Mouse (Mus musculus): ENCODE data around the gene Nrxn3. TPM values are rescaled to one million over a fixed set of nuclear protein-coding genes. Genes with fewer than 3 reads are reported as not detected.

The Nrxn3 gene
- polyA plus RNA-seq, 1 experiment from 2014 or later = 96.9 TPM

DNA sequence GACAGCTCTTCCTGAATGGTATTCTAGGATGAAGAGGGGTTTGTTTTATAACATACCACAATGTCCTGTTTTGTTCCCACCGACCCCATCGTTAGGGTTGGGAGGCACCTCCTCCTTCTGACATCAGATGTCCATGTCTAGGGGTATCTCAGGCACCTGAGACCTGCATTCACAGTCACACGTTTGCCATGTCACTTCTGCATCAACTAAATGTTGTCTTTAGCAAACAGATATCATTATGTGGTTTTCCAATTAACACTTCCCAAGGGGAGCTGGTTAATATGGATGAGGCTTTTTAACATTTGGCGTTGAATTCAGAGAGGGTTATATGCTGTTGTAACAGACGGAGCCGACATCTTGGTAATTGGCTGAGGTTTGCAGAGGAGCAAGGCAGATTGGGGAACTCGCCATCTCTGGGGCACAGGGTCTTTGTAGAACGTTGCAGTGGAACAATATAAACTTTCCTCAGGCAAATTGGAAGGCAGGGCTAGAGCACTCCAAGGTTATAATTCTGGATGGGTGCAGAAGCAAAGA lies 412.2 kb downstream of the Nrxn3 start:
- H3K9ac ChIP-seq = no peak overlapping the region
- H3K4me2 ChIP-seq (replicated peaks) = no peak overlapping the region
- ATAC-seq (ENCODE audit: low FRiP score) (no peak), DNase-seq (ENCODE audit: low spot score) (no peak)
- no peaks in the 10 kb centered on the region for H3K36me3 ChIP-seq (replicated peaks; ENCODE audit: control insufficient read depth, insufficient read depth)
- no peak overlapping the region for H3K27ac ChIP-seq
- no peaks in the 10 kb centered on the region for H3K9me3 ChIP-seq (ENCODE audit: control insufficient read depth, low read length)
- H3K4me1 ChIP-seq (replicated peaks; ENCODE audit: control insufficient read depth, insufficient read depth, low read length) = no peaks in the 10 kb centered on the region
- WGBS = 47% methylated on average over 8 of the region's 8 CpGs
- H3K27me3 ChIP-seq (ENCODE audit: control insufficient read depth, insufficient read depth, low read length) = no peaks in the 10 kb centered on the region
- no peak overlapping the region for H3K4me3 ChIP-seq (replicated peaks; ENCODE audit: low read length)

DNA sequence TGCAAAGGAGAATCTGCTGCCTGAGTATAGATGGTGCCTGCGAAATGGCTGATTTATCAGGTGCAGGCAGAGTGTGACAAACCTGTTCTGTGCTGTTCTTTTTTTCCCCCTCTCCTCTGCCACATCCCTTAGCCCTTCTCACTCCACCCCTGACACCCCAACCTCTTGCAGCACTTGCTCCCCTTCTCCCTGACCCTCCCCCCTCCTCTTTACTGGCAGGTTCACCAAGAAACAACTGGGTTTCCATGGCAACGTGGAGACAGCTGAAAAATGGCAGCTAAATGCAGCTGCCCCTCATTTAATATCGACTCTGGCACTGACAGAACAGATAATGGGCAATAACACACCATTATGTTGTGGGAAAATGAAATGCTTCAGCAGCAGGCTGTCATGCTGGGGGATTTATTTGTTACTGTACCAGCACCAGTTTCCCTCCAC lies 426.3 kb downstream of the Nrxn3 start:
- Histone ChIP-seq H3K27me3 (ENCODE audit: control insufficient read depth, insufficient read depth, low read length) (no peaks in the 10 kb centered on the region), H3K27ac (peak overlapping the region; percentile 88), H3K9me3 (ENCODE audit: control insufficient read depth, low read length) (no peaks in the 10 kb centered on the region), H3K4me2 (replicated peaks) (peak overlapping the region; percentile 38), H3K9ac (peak overlapping the region; percentile 46), H3K36me3 (replicated peaks; ENCODE audit: control insufficient read depth, insufficient read depth) (no peaks in the 10 kb centered on the region), H3K4me3 (replicated peaks; ENCODE audit: low read length) (no peak overlapping the region), H3K4me1 (replicated peaks; ENCODE audit: control insufficient read depth, insufficient read depth, low read length) (peaks cover 19% of the 10 kb centered on the region)
- ATAC-seq (ENCODE audit: low FRiP score) = peak; percentile 84
- peak; percentile 73 for DNase-seq (ENCODE audit: low spot score)
- WGBS = 6% methylated on average over 3 of the region's 3 CpGs

DNA sequence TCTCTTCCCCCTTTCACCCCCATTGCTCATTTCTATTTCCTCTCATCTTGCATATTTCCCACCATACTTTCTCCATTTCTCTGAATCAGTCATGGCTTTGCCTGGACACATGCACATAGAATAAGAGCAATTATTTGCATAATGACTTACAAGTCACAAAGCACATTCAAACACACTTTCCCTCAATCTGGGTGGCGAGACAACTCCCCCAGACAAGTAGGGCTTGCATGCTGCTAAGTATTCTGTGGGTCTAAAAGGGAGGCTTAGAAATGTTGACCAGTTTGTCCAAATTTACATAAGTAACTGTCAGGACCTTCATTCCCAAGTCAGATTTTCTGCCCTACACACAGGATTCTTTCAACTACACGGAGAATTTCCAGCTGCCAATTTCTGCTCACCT lies 426.8 kb downstream of the Nrxn3 start:
- Histone ChIP-seq H3K4me1 (replicated peaks; ENCODE audit: control insufficient read depth, insufficient read depth, low read length) (peaks cover 19% of the 10 kb centered on the region), H3K36me3 (replicated peaks; ENCODE audit: control insufficient read depth, insufficient read depth) (no peaks in the 10 kb centered on the region), H3K9me3 (ENCODE audit: control insufficient read depth, low read length) (no peaks in the 10 kb centered on the region), H3K9ac (no peak overlapping the region), H3K4me3 (replicated peaks; ENCODE audit: low read length) (no peak overlapping the region), H3K27ac (peak overlapping the region; percentile 88), H3K27me3 (ENCODE audit: control insufficient read depth, insufficient read depth, low read length) (no peaks in the 10 kb centered on the region), H3K4me2 (replicated peaks) (peak overlapping the region; percentile 38)
- DNase-seq (ENCODE audit: low spot score) (peak; percentile 42), ATAC-seq (ENCODE audit: low FRiP score) (no peak)
- 19% methylated on average over 2 of the region's 2 CpGs for WGBS

DNA sequence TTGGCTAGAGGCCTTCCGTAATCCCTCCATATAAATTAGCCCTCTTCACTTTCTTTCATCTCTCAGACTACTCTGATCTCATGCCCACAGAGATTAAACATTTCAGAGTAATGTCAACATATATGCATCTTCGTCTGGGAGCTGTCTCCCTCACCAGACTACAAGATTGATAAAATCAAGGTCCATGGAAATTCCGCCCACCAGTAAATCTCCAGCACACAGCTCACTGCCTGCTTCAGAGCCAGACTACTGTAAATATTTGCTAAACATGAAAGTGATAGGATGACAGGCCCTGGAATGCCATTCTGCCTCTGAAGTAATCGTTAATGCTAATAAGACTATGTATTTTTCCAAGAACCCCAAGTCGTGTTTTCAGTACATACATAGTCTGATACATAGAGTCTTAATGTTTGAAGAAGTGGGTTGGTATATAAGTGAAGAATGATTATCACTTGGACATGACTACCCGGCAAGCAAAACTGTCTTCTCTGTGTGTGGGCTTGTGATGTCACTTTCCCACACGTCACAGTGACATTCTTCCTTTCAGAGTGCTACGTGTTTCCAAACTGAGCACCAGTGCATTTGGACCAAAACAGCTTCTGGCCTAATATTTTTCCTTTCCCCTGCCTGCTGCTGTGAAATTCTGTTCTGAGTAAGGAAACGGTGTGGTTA lies 433.5 kb downstream of the Nrxn3 start:
- Histone ChIP-seq H3K9ac (no peak overlapping the region), H3K36me3 (replicated peaks; ENCODE audit: control insufficient read depth, insufficient read depth) (no peaks in the 10 kb centered on the region), H3K27me3 (ENCODE audit: control insufficient read depth, insufficient read depth, low read length) (no peaks in the 10 kb centered on the region), H3K27ac (no peak overlapping the region), H3K4me1 (replicated peaks; ENCODE audit: control insufficient read depth, insufficient read depth, low read length) (no peaks in the 10 kb centered on the region), H3K4me2 (replicated peaks) (no peak overlapping the region), H3K9me3 (ENCODE audit: control insufficient read depth, low read length) (no peaks in the 10 kb centered on the region), H3K4me3 (replicated peaks; ENCODE audit: low read length) (no peak overlapping the region)
- 75% methylated on average over 9 of the region's 9 CpGs for WGBS
- DNase-seq (ENCODE audit: low spot score) (no peak), ATAC-seq (ENCODE audit: low FRiP score) (no peak)

DNA sequence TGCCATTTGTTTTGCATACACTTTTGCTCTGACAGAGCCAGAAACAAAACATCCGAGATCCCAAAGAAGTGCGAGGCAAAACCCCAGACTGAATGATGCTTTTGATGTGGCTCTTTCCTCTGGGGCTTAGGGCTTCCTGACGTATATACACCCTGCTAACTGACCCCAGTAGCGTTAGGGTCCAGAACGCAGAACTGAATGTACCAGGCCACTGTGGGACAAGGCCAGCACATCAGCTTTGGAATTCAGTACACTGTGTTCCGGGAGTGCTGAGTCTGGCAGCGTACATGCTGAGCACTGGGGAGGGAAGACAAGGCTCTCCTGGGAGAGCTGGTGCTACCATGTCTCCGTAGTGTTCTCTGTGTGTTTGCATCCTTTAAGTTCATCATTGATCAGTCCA lies 436.7 kb downstream of the Nrxn3 start:
- Histone ChIP-seq H3K4me2 (replicated peaks) (no peak overlapping the region), H3K4me1 (replicated peaks; ENCODE audit: control insufficient read depth, insufficient read depth, low read length) (no peaks in the 10 kb centered on the region), H3K9me3 (ENCODE audit: control insufficient read depth, low read length) (no peaks in the 10 kb centered on the region), H3K27me3 (ENCODE audit: control insufficient read depth, insufficient read depth, low read length) (no peaks in the 10 kb centered on the region), H3K27ac (no peak overlapping the region), H3K36me3 (replicated peaks; ENCODE audit: control insufficient read depth, insufficient read depth) (no peaks in the 10 kb centered on the region), H3K9ac (no peak overlapping the region), H3K4me3 (replicated peaks; ENCODE audit: low read length) (no peak overlapping the region)
- DNase-seq (ENCODE audit: low spot score) (no peak), ATAC-seq (ENCODE audit: low FRiP score) (no peak)
- WGBS = 76% methylated on average over 8 of the region's 8 CpGs

DNA sequence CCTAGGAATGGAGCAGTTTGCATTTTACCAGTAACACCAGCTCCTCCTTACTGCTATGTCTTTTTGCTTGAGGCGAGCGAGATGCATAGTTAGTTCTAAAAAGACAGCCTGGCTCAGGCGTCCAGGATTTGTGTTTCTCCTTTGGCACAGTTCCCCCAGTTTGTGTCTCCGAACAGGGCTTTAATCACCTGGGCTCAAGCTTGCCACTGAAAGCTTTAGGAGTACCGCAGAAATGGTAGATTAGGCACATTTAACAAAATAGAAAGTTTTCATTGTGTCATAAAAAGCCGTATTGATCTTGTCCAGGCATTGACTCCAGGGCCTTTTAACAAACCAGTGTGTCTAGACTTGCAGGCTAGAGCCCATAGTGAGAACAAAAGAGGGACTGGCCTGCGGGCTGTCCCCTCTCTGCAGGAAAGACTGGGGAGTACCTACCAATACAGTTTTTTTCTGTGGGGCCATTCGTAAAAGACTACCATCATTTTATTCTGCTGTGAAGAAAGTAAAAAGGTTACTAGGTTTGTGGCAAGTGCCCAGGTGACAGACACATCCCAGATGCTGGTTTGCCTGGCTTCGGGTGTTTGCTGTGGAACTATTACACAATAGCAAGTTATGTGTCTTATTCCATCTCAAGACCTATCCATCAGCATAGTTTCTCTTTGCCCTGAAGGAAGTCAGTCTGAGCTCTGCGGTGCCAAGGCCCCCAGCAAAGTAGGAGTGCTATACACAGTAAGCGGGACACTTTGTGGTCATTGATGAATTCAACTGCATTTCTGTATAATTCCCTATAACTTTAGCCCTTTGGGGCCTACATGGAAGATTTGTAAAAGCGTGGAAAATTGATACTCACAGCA lies 451.9 kb downstream of the Nrxn3 start:
- DNase-seq (ENCODE audit: low spot score) (no peak), ATAC-seq (ENCODE audit: low FRiP score) (no peak)
- no peak overlapping the region for H3K9ac ChIP-seq
- peaks cover 4% of the 10 kb centered on the region; the same call in 1 of the 2 replicates for H3K4me1 ChIP-seq (replicated peaks; ENCODE audit: control insufficient read depth, insufficient read depth, low read length)
- no peak overlapping the region for H3K4me2 ChIP-seq (replicated peaks)
- H3K36me3 ChIP-seq (replicated peaks; ENCODE audit: control insufficient read depth, insufficient read depth) = no peaks in the 10 kb centered on the region
- H3K4me3 ChIP-seq (replicated peaks; ENCODE audit: low read length) = no peak overlapping the region
- 33% methylated on average over 12 of the region's 12 CpGs for WGBS
- no peak overlapping the region for H3K27ac ChIP-seq
- H3K9me3 ChIP-seq (ENCODE audit: control insufficient read depth, low read length) = no peaks in the 10 kb centered on the region
- H3K27me3 ChIP-seq (ENCODE audit: control insufficient read depth, insufficient read depth, low read length) = no peaks in the 10 kb centered on the region

DNA sequence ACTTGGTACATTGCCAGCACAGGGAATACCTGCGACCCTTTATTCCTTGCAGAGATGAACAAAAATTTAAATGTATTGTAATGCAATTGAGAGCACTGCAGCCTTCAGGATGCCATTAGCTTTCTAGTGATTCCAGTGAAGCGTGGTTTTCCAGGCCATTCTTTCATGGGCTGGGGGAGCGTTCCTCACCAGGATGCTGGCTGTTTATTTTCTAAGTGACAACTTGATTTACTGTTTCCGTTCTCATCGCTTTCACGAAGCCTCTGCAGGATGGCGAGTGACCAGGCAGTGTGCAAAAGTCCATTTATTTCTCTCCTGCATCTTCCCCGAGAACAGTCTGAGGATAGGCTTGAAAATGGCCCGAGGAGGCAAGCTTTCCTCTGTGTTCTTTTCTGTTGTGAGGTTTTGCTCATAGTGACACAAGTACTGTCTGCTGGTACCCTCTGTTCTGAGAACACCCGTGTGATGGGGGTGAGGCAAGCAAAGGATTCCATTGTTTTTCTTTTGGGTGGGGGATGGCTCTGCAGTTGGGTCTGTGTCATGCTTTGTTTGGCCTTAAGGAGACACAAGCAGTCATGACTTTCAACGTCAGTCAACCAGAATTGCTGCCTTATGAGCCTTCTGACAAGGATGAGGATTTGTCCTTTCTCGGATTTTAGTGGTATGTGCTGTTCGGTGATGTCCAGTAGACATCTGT lies 457.4 kb downstream of the Nrxn3 start:
- WGBS = 26% methylated on average over 13 of the region's 13 CpGs
- H3K9me3 ChIP-seq (ENCODE audit: control insufficient read depth, low read length) = no peaks in the 10 kb centered on the region
- no peaks in the 10 kb centered on the region for H3K27me3 ChIP-seq (ENCODE audit: control insufficient read depth, insufficient read depth, low read length)
- DNase-seq (ENCODE audit: low spot score) (peak; percentile 51), ATAC-seq (ENCODE audit: low FRiP score) (peak; percentile 49; the same call in 1 of the 2 replicates)
- no peak overlapping the region for H3K9ac ChIP-seq
- no peak overlapping the region for H3K4me3 ChIP-seq (replicated peaks; ENCODE audit: low read length)
- H3K4me2 ChIP-seq (replicated peaks) = no peak overlapping the region
- peak overlapping the region; percentile 65 for H3K27ac ChIP-seq
- no peaks in the 10 kb centered on the region for H3K36me3 ChIP-seq (replicated peaks; ENCODE audit: control insufficient read depth, insufficient read depth)
- H3K4me1 ChIP-seq (replicated peaks; ENCODE audit: control insufficient read depth, insufficient read depth, low read length) = peaks cover 16% of the 10 kb centered on the region; the same call in 1 of the 2 replicates

DNA sequence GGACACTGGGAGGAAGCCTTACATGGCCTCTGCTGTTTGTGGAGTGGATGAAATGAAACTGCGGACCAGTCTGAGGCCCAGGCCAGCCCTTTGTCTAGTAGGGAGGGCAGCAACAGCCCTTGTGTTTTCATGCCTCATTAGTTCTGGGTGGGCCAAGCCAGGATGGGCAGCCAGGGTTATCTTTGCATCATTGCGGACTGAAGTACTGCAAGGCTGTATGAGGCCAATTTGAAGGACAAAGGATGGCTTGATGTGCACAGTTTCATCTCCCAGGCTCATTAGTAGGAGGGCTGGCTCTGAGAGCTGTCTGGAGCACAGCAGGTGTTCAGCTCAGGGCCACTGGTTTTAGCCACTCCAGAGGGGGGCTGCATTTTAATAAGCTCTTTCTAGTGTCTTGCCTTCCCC lies 458.5 kb downstream of the Nrxn3 start:
- DNase-seq (ENCODE audit: low spot score) (no peak), ATAC-seq (ENCODE audit: low FRiP score) (peak; percentile 36; the same call in 1 of the 2 replicates)
- no peaks in the 10 kb centered on the region for H3K27me3 ChIP-seq (ENCODE audit: control insufficient read depth, insufficient read depth, low read length)
- H3K4me2 ChIP-seq (replicated peaks) = no peak overlapping the region
- no peak overlapping the region for H3K4me3 ChIP-seq (replicated peaks; ENCODE audit: low read length)
- H3K9me3 ChIP-seq (ENCODE audit: control insufficient read depth, low read length) = no peaks in the 10 kb centered on the region
- peak overlapping the region; percentile 65 for H3K27ac ChIP-seq
- no peak overlapping the region for H3K9ac ChIP-seq
- H3K4me1 ChIP-seq (replicated peaks; ENCODE audit: control insufficient read depth, insufficient read depth, low read length) = peaks cover 16% of the 10 kb centered on the region; the same call in 1 of the 2 replicates
- WGBS = 10% methylated on average over 2 of the region's 2 CpGs
- no peaks in the 10 kb centered on the region for H3K36me3 ChIP-seq (replicated peaks; ENCODE audit: control insufficient read depth, insufficient read depth)

Measured in hindbrain, embryonic 14.5 days (tissue).